11 mouse cellular contexts compared by ENCODE assay signal in genomic region chr2:49633231-49633630, GRCm38 (mm10). TPM values are rescaled to one million over a fixed set of nuclear protein-coding genes. Genes with fewer than 3 reads are reported as not detected.
DNase-seq lines count a peak whose midpoint lies in the region; ATAC-seq and TF ChIP-seq lines count a peak whose summit lies in the region.
"Had no signal": no experiment of that assay in that cellular context is flagged by ENCODE, and none has a peak within 500 bp of the region (broad histone marks: within the 10 kb centered on the region; RNA-seq: fewer than 3 reads in every experiment).

No protein-coding gene starts in this region.

- no peak overlapping the region for H3K4me3 ChIP-seq in forebrain, postnatal 0 days (ENCODE audit: low read depth, low read length)
- peak overlapping the region; percentile 32 for H3K4me3 ChIP-seq in midbrain, embryonic 10.5 days
- H3K4me3 ChIP-seq in neural tube, embryonic 15.5 days (replicated peaks): no peak overlapping the region

- no peaks in the 10 kb centered on the region for H3K27me3 ChIP-seq in forebrain, postnatal 0 days (ENCODE audit: insufficient read depth, low read length)
- H3K27me3 ChIP-seq in midbrain, embryonic 10.5 days (ENCODE audit: low read depth, poor library complexity, severe bottlenecking): no peaks in the 10 kb centered on the region
- no peaks in the 10 kb centered on the region for H3K27me3 ChIP-seq in neural tube, embryonic 15.5 days (replicated peaks)

- H3K4me2 ChIP-seq in forebrain, postnatal 0 days (ENCODE audit: low read depth): peak overlapping the region; percentile 21; the same call in 1 of the 2 replicates
- H3K4me2 ChIP-seq in neural tube, embryonic 15.5 days: peak overlapping the region; percentile 36

- intact Hi-C loops in heart, postnatal 14 days (cut with DNase I): no loop called here

- peaks cover 9% of the 10 kb centered on the region; the same call in 1 of the 2 replicates for H3K36me3 ChIP-seq in forebrain, postnatal 0 days (ENCODE audit: insufficient read depth)
- peaks cover 25% of the 10 kb centered on the region for H3K36me3 ChIP-seq in midbrain, embryonic 10.5 days
- H3K36me3 ChIP-seq in neural tube, embryonic 15.5 days: no peaks in the 10 kb centered on the region

- H3K4me1 ChIP-seq in forebrain, postnatal 0 days (ENCODE audit: insufficient read depth): peaks cover 13% of the 10 kb centered on the region
- H3K4me1 ChIP-seq in midbrain, embryonic 10.5 days: peaks cover 40% of the 10 kb centered on the region
- H3K4me1 ChIP-seq in neural tube, embryonic 15.5 days: peaks cover 42% of the 10 kb centered on the region

- H3K27ac ChIP-seq in forebrain, postnatal 0 days (ENCODE audit: low read depth, low read length): peak overlapping the region; percentile 41; the same call in 1 of the 2 replicates
- peak overlapping the region; percentile 87 for H3K27ac ChIP-seq in midbrain, embryonic 10.5 days (replicated peaks)
- peak overlapping the region; percentile 7 for H3K27ac ChIP-seq in neural tube, embryonic 15.5 days (replicated peaks)

- ATAC-seq in forebrain, postnatal 0 days: peak; percentile 49
- peak; percentile 60 for ATAC-seq in neural tube, embryonic 15.5 days (ENCODE audit: low FRiP score)
- ATAC-seq: lung, postnatal 0 days had no signal

- no peak for TF ChIP-seq CTCF in forebrain, postnatal 0 days (IDR thresholded peaks at IDR 0.05; ENCODE audit: low read depth)

- no peaks in the 10 kb centered on the region for H3K9me3 ChIP-seq in forebrain, postnatal 0 days (ENCODE audit: low read length)
- H3K9me3 ChIP-seq in midbrain, embryonic 10.5 days (replicated peaks): no peaks in the 10 kb centered on the region
- H3K9me3 ChIP-seq in neural tube, embryonic 15.5 days (replicated peaks): no peaks in the 10 kb centered on the region

- DNase-seq in embryo, embryonic 9.5 days (ENCODE audit: extremely low spot score): peak; percentile 55
- no peak for DNase-seq in forebrain, postnatal 0 days
- peak; percentile 57 for DNase-seq in midbrain, embryonic 10.5 days (ENCODE audit: low spot score)
- DNase-seq in heart, postnatal 14 days: no peak
- no peak for DNase-seq in frontal cortex, postnatal 10 days (ENCODE audit: low spot score in 2 of 2)
- DNase-seq in thymus, postnatal 25 days: no peak
- DNase-seq: cerebellum, adult 9-10 months; gastrocnemius, postnatal 25 days; liver had no signal

- H3K9ac ChIP-seq in forebrain, postnatal 0 days: no peak overlapping the region
- no peak overlapping the region for H3K9ac ChIP-seq in neural tube, embryonic 15.5 days (replicated peaks)

- WGBS in forebrain, postnatal 0 days: 12% methylated on average over 9 of the region's 9 CpGs
- WGBS in midbrain, embryonic 10.5 days: 20% methylated on average over 9 of the region's 9 CpGs
- 13% methylated on average over 9 of the region's 9 CpGs for WGBS in neural tube, embryonic 15.5 days

RNA-seq across cellular contexts. Expression of gene Kif5c, which starts 14.1 kb away (rescaled TPM):
- 349 and 408 TPM in 2 replicates for total RNA-seq in forebrain, postnatal 0 days (2014; rRNA removed)
- polyA plus RNA-seq in forebrain, postnatal 0 days (2015; fragmentation: Nextera tagmentation; extraction: Ambion mirVana): 112 and 163 TPM in 2 replicates
- polyA plus RNA-seq in midbrain, embryonic 10.5 days (2016; fragmentation: Nextera tagmentation; extraction: Ambion mirVana): 37.3 and 59.0 TPM in 2 replicates
- polyA plus RNA-seq in neural tube, embryonic 15.5 days (2015; fragmentation: Nextera tagmentation; extraction: Ambion mirVana): 152 and 181 TPM in 2 replicates
- under 1 TPM; 0.79 to 0.80 TPM for total RNA-seq in heart, postnatal 14 days (2021)

Comparison
In these comparisons a context has a peak if more than half of its experiments do, and no peak if none do; other contexts are left out.
1. DNase-seq: peak in embryo, embryonic 9.5 days (single experiment) and midbrain, embryonic 10.5 days (single experiment); none in forebrain, postnatal 0 days (single experiment), heart, postnatal 14 days (0 of 2), frontal cortex, postnatal 10 days (0 of 2) and thymus, postnatal 25 days (single experiment).
2. H3K27ac ChIP-seq: peak in every context shown above with its lines; median percentile 87 in midbrain, embryonic 10.5 days; 41 in forebrain, postnatal 0 days; 7 in neural tube, embryonic 15.5 days.